Mouse (Mus musculus): ENCODE measurements around the gene Gm9837. TPM values are rescaled to one million over a fixed set of nuclear protein-coding genes. Genes with fewer than 3 reads are reported as not detected.

Gm9837 gene
- polyA plus RNA-seq, 1 experiment = not detected

DNA sequence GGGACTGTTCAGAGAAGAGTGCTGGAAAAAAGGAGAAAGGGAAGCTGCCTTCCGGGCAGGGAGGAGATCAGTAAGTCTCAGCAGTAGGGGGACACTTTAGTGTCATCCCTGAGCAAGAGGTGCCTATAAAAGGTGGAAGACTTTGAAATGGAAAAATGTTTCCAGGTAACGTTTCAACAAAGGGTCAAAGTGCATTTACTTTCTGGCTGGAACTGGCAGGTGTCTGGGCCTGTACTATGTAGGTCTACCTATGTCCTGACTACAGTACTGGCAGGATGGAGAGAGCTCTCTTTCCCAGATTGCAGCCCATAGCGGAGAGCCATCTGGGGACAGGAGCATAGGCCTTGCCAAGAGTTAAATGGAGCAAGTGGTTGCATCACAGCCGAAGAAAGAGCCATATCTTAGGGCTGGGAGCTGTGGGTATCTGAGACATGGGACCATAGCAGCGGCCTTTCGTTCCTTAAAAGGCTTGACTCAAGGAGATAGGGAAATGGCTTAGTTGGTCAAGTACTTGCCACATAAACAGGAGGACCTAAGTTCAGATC lies 44.5 kb downstream of the Gm9837 start:
- no peak for DNase-seq (ENCODE audit: low spot score)

DNA sequence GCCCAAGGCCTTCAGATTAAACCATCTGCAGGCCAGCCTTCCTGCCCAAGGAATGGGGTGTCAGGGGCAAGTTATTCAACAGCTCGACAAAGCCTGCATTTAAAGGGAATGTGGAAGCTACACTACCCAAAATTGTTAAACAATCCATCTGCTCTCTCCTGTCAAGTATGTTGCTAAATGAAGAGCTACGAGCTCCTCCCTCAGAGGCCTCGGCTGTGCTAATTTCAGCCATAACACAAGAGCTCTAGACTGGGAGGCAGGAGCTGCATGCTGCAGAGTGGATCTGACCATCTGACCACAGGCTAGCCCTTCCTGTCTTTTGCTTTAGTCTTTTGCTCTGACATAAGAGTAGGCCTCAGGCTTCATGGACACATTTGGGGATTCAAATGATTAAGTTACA lies 45.0 kb downstream of the Gm9837 start:
- no peak for DNase-seq (ENCODE audit: low spot score)

DNA sequence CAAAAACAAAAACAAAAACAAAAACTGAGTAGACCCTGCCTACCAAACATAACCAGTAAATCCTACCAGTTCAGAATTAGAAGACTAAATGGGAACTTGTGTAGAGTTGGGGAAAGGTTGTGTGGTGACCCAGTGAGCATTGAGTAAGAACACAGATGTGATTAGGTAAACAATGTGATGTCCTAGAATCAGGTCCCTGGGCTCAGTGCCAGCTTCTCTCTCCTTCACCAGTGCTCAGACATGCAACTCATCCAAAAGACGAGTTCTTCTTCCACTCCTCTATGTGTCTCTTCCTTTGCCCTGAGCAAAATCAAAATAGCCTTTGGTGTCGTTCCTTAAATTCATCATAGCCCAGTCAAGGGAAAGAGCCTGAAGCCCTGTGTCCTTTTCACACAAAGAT lies 45.5 kb downstream of the Gm9837 start:
- DNase-seq (ENCODE audit: low spot score) = no peak

DNA sequence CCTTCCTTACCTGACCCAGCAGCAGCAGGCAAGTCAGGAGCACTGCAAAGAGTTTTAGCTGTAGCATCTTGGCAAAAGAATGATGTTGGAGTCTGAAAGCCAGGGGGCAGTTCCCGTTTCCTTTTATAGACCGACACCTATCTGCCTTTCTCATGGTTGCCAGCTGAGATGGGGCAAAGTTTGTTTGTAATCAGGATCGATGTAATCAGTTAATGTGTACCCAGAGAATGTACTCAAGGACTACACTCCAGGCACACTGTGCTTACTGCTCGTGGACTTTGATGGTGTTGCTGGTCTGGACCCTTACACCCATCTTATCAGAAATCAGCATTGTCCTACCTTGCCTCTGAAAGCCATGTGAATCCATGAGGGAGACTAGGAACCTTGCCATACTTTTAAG lies 47.2 kb downstream of the Gm9837 start, which contains the start of gene Leap2:
TSS of gene Leap2 (minus strand) at position 135 of the 400 bp plus-strand sequence.
- no peak for DNase-seq (ENCODE audit: low spot score)

Other genes with a start within 250 kb of the Gm9837 start
- 49.3 and 60.3 TPM in 2 replicates for gene Hspa4, start 170.0 kb downstream of the Gm9837 start, polyA plus RNA-seq (2012; rRNA removed)
- 9.4 and 11.0 TPM in 2 replicates for gene Zcchc10, start 145.8 kb downstream of the Gm9837 start, polyA plus RNA-seq (2012; rRNA removed)
- 26.9 and 33.6 TPM in 2 replicates for gene Aff4, start 119.6 kb downstream of the Gm9837 start, polyA plus RNA-seq (2012; rRNA removed)
- gene Leap2, start 47.3 kb downstream of the Gm9837 start, polyA plus RNA-seq (2012; rRNA removed) = not detected in 2 replicates
- gene Uqcrq, start 39.6 kb downstream of the Gm9837 start, polyA plus RNA-seq (2012; rRNA removed) = 266 and 310 TPM in 2 replicates
- gene Gdf9, start 39.5 kb downstream of the Gm9837 start, polyA plus RNA-seq (2012; rRNA removed) = 0.88 and 1.2 TPM in 2 replicates
- gene Gm10447, start 13.4 kb downstream of the Gm9837 start, polyA plus RNA-seq (2012; rRNA removed) = 1.8 and 2.9 TPM in 2 replicates
- gene Shroom1, start 13.3 kb downstream of the Gm9837 start, polyA plus RNA-seq (2012; rRNA removed) = 12.1 and 12.9 TPM in 2 replicates
- 0.11 and 0.15 TPM in 2 replicates for gene Gm9945, start 9.7 kb upstream of the Gm9837 start, polyA plus RNA-seq (2012; rRNA removed)
- 6.5 and 7.4 TPM in 2 replicates for gene Sowaha, start 9.8 kb upstream of the Gm9837 start, polyA plus RNA-seq (2012; rRNA removed)
- gene Sept8, start 48.8 kb upstream of the Gm9837 start, polyA plus RNA-seq (2012; rRNA removed) = 63.8 and 64.4 TPM in 2 replicates
- gene Kif3a, start 96.9 kb upstream of the Gm9837 start, polyA plus RNA-seq (2012; rRNA removed) = 14.3 and 16.1 TPM in 2 replicates
- gene Il4, start 148.2 kb upstream of the Gm9837 start, polyA plus RNA-seq (2012; rRNA removed) = 0.19 and 0.37 TPM in 2 replicates
- gene Il13, start 164.2 kb upstream of the Gm9837 start, polyA plus RNA-seq (2012; rRNA removed) = not detected in 2 replicates
- 10.2 and 13.9 TPM in 2 replicates for gene Rad50, start 236.8 kb upstream of the Gm9837 start, polyA plus RNA-seq (2012; rRNA removed)

All from urinary bladder, adult 2 months (tissue).